Mouse (Mus musculus) G1E (cell line): ENCODE data around the gene Cs.

Source experiments
- CTCF ChIP-seq: IDR thresholded peaks from 2 replicates; pipeline ENCODE4 v1.5.1; 2012; ENCODE audit warnings: low read depth, low read length, inconsistent platforms, mixed read lengths
- POLR2AphosphoS5 ChIP-seq: IDR thresholded peaks from 2 replicates; pipeline ENCODE4 v1.6.1; 2012; ENCODE audit warnings: low read depth, low read length, inconsistent platforms; ENCODE audit not compliant: insufficient replicate concordance

DNA sequence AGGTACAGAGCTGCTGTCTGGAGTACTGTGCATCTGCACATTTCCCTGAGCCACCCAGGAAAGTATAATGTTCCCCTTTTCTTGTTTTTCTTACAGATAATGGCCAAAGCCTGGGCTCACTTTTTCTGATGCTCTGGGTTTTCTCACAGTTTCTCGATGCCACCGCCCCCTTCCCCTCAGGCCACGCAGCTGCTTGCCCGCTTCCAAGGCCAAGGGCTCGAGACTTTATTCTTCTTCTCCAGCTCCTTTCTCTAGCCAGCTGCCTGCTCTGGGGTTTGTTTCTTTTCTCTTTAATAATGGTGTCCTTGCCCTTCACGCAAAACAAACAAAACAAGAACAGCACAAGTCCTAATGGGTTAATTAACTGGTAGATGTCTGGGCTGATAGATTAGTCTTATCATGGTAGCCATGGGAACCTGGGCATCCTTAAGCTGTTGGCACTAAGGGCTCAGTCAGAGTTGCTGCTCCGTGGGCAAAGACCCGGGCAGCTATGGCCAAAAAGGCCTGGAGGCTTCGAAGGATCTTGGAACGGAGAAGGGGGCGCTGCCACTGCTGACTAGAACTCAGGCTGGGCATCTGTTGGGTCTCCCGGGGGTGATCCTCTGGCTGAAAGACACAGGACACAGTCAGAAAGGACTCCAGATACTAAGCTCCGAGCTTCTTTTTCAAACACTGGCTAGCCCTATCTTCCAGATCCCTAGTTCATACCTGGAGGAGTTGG is 41.0 kb upstream of the Cs start:
- TF ChIP-seq POLR2AphosphoS5 (no peak), CTCF (no peak)
